Mouse (Mus musculus): ENCODE results near the gene P4hb. TPM values are rescaled to one million over a fixed set of nuclear protein-coding genes. Genes with fewer than 3 reads are reported as not detected.
"Not testable (repeated sequence)": the region's sequence is repeated elsewhere in the genome, so short reads cannot be mapped to it uniquely, and the experiment has no call there.

Gene P4hb
- total RNA-seq, 2 experiments from 2014 or later: 440 to 468 TPM

- DNase-seq (ENCODE audit: low spot score in 2 of 2): not testable (repeated sequence)
Measured at GRCm38 (mm10) chr11:120514262-120514661, 58.8 kb downstream of the P4hb start.

GRCm38 (mm10) chr11:120512790-120513453 lies 60.1 kb downstream of the P4hb start:
- no peak for DNase-seq (ENCODE audit: low spot score in 2 of 2)

GRCm38 (mm10) chr11:120510375-120511030 lies 62.5 kb downstream of the P4hb start:
- DNase-seq (ENCODE audit: low spot score in 2 of 2): no peak

Other genes with a start within 250 kb of the P4hb start
- gene Actg1, start 224.7 kb downstream of the P4hb start, total RNA-seq (2021): 1,000 to 10,000 TPM in 1 of 2 experiments, 100 to 1,000 TPM in 1; 972 to 2,157 TPM
- gene Fscn2, start 211.7 kb downstream of the P4hb start, total RNA-seq (2021): under 1 TPM in 1 of 2 experiments, not detected in 1; 0.33 TPM
- 10 to 100 TPM; 15.1 to 19.7 TPM for gene Faap100, start 194.5 kb downstream of the P4hb start, total RNA-seq (2021)
- 10 to 100 TPM; 85.2 to 95.8 TPM for gene Nploc4, start 135.5 kb downstream of the P4hb start, total RNA-seq (2021)
- 1 to 10 TPM in 1 of 2 experiments, not detected in 1; 4.5 TPM for gene Tspan10, start 130.6 kb downstream of the P4hb start, total RNA-seq (2021)
- gene Pde6g, start 119.8 kb downstream of the P4hb start, total RNA-seq (2021): under 1 TPM in 1 of 2 experiments, not detected in 1; 0.27 TPM
- gene Oxld1, start 115.2 kb downstream of the P4hb start, total RNA-seq (2021): 10 to 100 TPM; 19.8 to 30.4 TPM
- gene Ccdc137, start 115.1 kb downstream of the P4hb start, total RNA-seq (2021): 10 to 100 TPM; 36.0 to 37.3 TPM
- gene Arl16, start 105.6 kb downstream of the P4hb start, total RNA-seq (2021): 10 to 100 TPM; 21.5 to 22.3 TPM
- gene Mrpl12, start 88.6 kb downstream of the P4hb start, total RNA-seq (2021): 100 to 1,000 TPM; 104 to 140 TPM
- 100 to 1,000 TPM in 1 of 2 experiments, 10 to 100 TPM in 1; 97.2 to 106 TPM for gene Slc25a10, start 81.4 kb downstream of the P4hb start, total RNA-seq (2021)
- 1 to 10 TPM in 1 of 2 experiments, under 1 TPM in 1; 0.96 to 3.0 TPM for gene Gcgr, start 42.6 kb downstream of the P4hb start, total RNA-seq (2021)
- gene Mcrip1, start 23.5 kb downstream of the P4hb start, total RNA-seq (2021): 10 to 100 TPM; 46.6 to 57.8 TPM
- 1 to 10 TPM in 1 of 2 experiments, under 1 TPM in 1; 0.42 to 1.1 TPM for gene Ppp1r27, start 22.1 kb downstream of the P4hb start, total RNA-seq (2021)
- gene Arhgdia, start 8.4 kb upstream of the P4hb start, total RNA-seq (2021): 100 to 1,000 TPM; 326 to 340 TPM
- gene Alyref, start 25.1 kb upstream of the P4hb start, total RNA-seq (2021): 10 to 100 TPM; 80.7 to 92.4 TPM
- 10 to 100 TPM; 75.5 to 95.4 TPM for gene Anapc11, start 25.2 kb upstream of the P4hb start, total RNA-seq (2021)
- gene Npb, start 35.2 kb upstream of the P4hb start, total RNA-seq (2021): 1 to 10 TPM in 1 of 2 experiments, not detected in 1; 1.2 TPM
- 100 to 1,000 TPM; 300 to 301 TPM for gene Pcyt2, start 44.7 kb upstream of the P4hb start, total RNA-seq (2021)
- gene Sirt7, start 52.0 kb upstream of the P4hb start, total RNA-seq (2021): 10 to 100 TPM; 34.3 to 70.6 TPM
- 10 to 100 TPM; 56.3 to 69.3 TPM for gene Mafg, start 60.3 kb upstream of the P4hb start, total RNA-seq (2021)
- 1 to 10 TPM; 1.4 to 2.1 TPM for gene Pycr1, start 70.5 kb upstream of the P4hb start, total RNA-seq (2021)
- under 1 TPM in 1 of 2 experiments, not detected in 1; 0.99 TPM for gene Myadml2, start 74.9 kb upstream of the P4hb start, total RNA-seq (2021)
- gene Notum, start 87.9 kb upstream of the P4hb start, total RNA-seq (2021): 1 to 10 TPM; 2.8 to 6.6 TPM
- 10 to 100 TPM; 62.6 to 77.7 TPM for gene Aspscr1, start 99.7 kb upstream of the P4hb start, total RNA-seq (2021)
- 10 to 100 TPM; 46.3 to 52.8 TPM for gene Cenpx, start 140.5 kb upstream of the P4hb start, total RNA-seq (2021)
- gene Lrrc45, start 140.7 kb upstream of the P4hb start, total RNA-seq (2021): 10 to 100 TPM; 24.6 to 30.3 TPM
- gene Rac3, start 148.2 kb upstream of the P4hb start, total RNA-seq (2021): 10 to 100 TPM in 1 of 2 experiments, 1 to 10 TPM in 1; 6.6 to 15.5 TPM
- 100 to 1,000 TPM in 1 of 2 experiments, 10 to 100 TPM in 1; 27.6 to 104 TPM for gene Dcxr, start 154.0 kb upstream of the P4hb start, total RNA-seq (2021)
- gene Cbr2, start 158.9 kb upstream of the P4hb start, total RNA-seq (2021): 10 to 100 TPM in 1 of 2 experiments, 1 to 10 TPM in 1; 6.4 to 14.9 TPM
- gene Hmga1b, start 189.5 kb upstream of the P4hb start, total RNA-seq (2021): 10 to 100 TPM; 10.1 to 14.6 TPM
- gene Rfng, start 211.0 kb upstream of the P4hb start, total RNA-seq (2021): 10 to 100 TPM; 18.5 to 19.4 TPM
- gene Gps1, start 211.0 kb upstream of the P4hb start, total RNA-seq (2021): 100 to 1,000 TPM; 118 to 138 TPM
- 10 to 100 TPM; 47.8 to 57.2 TPM for gene Dus1l, start 223.2 kb upstream of the P4hb start, total RNA-seq (2021)

All from adrenal gland, adult 18-20 months (tissue).